Mouse (Mus musculus): Measurements from ENCODE around the gene Atpaf2.

GRCm38 (mm10) chr11:60357116-60357515 is 61.1 kb downstream of the Atpaf2 start:
- no peak for TF ChIP-seq TCF12 (IDR thresholded peaks at IDR 0.05; ENCODE audit: insufficient read depth, poor library complexity, severe bottlenecking)
- TF ChIP-seq POLR2AphosphoS2 (IDR thresholded peaks at IDR 0.05; ENCODE audit: insufficient read length, low read depth) = no peak
- no peak for TF ChIP-seq POLR2A (IDR thresholded peaks at IDR 0.05; ENCODE audit: insufficient read length, low read depth)
- TF ChIP-seq MYOD1 (IDR thresholded peaks at IDR 0.05; ENCODE audit: control insufficient read depth in 1 of 3, insufficient read length in 2 of 3, low read depth in 2 of 3) = no peak
- no peak for TF ChIP-seq USF1 (IDR thresholded peaks at IDR 0.05; ENCODE audit: low read depth)
- no peak for TF ChIP-seq CEBPB (IDR thresholded peaks at IDR 0.05; ENCODE audit: insufficient read depth, poor library complexity, severe bottlenecking)
- no peak for TF ChIP-seq REST (IDR thresholded peaks at IDR 0.05; ENCODE audit: insufficient read depth, insufficient read length)
- no peak for TF ChIP-seq MYOG (IDR thresholded peaks at IDR 0.05; ENCODE audit: control insufficient read depth in 1 of 3, insufficient read depth in 1 of 3, insufficient read length in 2 of 3, low read depth in 2 of 3)
- TF ChIP-seq E2F4 (IDR thresholded peaks at IDR 0.05; ENCODE audit: insufficient read depth) = no peak
- no peak for TF ChIP-seq SRF (IDR thresholded peaks at IDR 0.05; ENCODE audit: control insufficient read depth, insufficient read length, low read depth)

Data from myocyte (in vitro differentiated cells).